Mouse (Mus musculus) naive thymus-derived CD4-positive, alpha-beta T cell, adult 2 months (primary cell): ENCODE data around the gene Atf7.
A peak's percentile ranks its signal among the peaks of the same experiment; 100 is the strongest.
"Not testable (repeated sequence)": the region's sequence is repeated elsewhere in the genome, so short reads cannot be mapped to it uniquely, and the experiment has no call there.

Experiments used
- DNase-seq: peaks from one replicate; pipeline ENCODE4 v3.0.0-alpha.2; 2011; ENCODE audit warnings: low read depth

The Atf7 gene

DNA sequence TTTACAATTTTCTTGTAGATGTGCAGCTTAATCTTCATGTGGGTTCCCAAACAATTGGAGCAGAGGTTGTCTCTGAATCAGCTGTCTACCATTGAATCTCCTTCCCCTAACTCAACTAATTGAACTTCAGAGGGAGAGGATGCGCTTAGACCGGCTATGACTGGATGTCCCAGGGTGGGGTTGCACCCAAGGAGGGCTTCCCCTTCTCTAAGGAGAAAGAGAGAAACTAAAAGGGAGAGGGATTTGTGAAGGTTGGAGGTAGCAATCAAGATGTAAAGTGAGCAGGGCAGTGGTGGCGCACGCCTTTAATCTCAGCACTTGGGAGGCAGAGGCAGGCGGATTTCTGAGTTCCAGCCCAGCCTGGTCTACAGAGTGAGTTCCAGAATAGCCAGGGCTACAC lies 5.8 kb downstream of the Atf7 start:
- DNase-seq = no peak

DNA sequence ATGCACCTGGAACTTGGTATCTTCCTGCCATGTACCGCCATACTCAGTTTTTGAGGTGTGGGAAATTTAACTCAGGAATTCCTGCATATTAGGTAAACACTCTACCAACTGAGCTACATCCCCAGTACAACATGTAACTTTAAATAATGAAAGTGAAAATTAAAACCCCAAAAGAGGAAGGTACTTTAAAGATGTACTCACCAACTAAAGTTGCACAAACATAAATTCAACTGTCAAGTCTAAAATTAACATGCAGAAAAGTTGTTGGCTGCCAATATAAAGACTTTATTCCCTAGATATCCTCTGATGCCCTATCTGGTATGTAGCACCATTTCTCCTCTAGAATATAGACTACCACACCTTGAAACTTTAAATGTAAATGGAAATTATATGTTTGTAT lies 7.6 kb downstream of the Atf7 start:
- no peak for DNase-seq

DNA sequence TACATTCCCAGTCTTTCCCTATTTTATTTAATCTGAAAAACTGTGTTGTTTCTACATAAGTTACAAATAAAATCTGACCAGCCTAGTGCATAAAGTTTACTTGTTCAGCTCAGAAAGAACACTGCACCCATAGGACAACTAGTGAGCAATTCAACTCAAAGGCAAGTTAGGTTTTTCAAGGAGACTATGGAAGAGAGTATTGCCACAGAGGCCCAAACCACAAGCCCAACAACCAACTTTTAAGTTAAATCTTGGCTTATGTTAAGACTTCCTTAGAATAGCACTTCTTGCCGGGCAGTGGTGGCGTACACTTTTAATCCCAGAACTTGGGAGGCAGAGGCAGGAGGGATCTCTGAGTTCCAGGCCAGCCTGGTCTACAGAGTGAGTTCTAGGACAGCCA lies 9.1 kb downstream of the Atf7 start:
- no peak for DNase-seq

DNA sequence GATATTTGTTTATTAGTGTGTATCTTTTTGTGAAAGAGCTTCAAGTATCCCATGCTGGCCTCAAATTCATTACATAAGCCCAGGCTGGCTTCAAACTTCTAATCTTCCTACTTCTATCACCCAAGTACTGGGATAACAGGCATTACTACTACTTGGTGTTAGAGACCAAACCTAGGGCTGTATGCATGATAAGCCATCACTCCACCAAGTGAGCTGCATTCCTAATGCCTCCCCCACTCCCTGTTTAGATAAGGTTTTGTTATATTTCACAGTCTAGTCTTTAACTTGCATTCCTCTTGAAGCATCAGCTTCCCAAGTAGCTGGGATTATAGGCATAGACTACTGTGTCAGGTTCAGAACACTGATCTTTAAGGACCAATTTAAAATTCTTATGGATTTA lies 11.0 kb downstream of the Atf7 start:
- DNase-seq = no peak

DNA sequence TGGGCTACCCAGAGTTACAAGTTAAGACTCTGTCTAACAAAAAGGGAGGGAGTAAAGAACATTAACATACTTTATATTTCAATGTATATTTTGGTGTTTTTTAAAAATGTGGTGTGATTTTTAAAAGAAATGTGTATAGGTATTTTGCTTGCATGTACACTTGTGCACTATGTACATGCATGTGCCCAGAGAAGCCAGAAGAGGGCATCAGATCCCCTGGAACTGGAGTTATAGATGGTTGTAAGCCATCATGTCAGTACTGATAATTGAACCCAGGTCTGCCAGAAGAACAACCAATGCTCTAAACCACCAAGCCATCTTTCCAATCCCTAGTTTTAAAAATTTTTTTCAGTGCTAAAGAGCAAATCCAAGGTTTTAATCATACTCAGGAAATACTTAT lies 12.3 kb downstream of the Atf7 start:
- DNase-seq = no peak

DNA sequence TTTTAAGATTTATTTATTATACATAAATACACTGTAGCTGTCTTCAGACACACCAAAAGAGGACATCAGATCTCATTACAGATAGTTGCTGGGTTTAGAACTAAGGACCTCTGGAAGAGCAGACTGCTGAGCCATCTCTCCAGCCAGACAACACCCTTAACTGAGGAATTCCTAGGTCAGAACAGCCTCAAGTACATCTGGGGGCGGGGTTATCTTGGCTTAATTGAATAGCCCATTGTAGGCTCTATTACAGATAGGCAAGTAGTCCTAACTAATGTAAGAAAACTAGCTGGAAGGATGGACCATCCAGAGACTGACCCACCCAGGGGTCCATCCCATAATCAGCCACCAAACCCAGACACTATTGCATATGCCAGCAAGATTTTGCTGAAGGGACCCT lies 16.7 kb downstream of the Atf7 start:
- not testable (repeated sequence) for DNase-seq

DNA sequence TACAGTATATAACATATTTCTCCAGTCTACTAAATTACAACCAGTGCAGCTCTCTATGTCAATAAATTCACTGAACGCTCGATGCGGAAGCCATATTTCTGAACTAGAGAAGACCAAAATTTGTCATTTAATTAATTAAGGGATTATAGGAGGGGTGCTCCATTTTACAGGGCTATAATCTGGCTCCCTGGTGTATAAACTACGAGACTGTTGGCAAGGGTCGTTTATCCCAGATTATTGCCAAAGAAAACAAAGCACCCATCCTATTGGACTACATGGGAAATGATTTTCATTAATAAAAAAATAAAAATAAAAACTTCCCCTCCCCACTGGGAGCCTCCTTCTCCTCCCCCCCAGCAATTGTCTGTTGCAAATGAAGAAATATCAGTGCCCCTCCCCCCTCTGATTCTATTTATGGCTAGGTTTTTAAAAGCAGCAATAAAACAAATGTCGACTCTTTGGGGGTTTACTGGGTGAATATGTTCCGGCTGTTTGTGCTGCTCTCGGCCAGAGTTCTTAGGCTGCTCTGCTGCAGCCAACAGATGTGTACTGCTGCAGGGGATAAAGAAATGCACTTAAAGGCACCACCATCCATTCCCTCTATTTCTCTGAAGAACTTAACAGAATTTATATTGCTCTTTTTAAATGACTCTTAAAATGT lies 31.1 kb downstream of the Atf7 start:
- no peak for DNase-seq

DNA sequence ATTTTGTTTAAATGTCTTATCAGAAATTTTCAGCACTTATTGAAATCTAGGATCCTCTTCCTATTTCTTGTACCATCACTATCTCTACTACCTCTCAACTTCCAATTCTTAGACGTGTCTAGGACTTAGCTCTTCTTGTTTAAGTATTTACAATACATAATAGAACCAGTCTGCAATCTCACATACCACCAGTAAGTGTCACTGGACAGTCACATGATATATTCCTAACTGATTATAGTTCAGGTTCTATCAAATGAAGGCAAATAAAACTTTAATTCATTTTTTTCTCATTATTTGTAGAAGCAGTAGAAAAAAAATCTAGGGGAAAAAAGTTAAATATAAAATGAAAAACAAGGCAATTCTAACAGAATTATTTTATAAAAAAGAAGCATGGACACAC lies 32.6 kb downstream of the Atf7 start:
- DNase-seq = no peak

DNA sequence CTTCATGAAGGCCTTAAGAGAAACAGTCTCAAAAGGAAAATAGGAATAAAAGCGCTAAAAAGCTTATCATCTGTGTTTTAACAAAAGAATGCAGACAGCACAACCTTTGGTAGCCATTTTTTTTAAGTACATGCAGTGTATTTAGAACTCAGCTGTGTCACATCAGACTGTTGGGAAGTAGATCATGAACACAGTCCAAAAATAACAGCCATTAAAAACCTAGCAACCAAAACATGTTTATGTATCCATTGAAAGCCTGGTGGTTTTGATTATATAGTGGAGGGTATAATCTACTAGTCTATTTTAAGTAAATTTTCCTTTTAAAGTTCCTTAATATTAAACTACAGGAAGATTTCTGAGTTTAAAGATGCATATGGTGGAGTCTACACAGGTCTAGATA lies 34.7 kb downstream of the Atf7 start:
- DNase-seq = no peak

DNA sequence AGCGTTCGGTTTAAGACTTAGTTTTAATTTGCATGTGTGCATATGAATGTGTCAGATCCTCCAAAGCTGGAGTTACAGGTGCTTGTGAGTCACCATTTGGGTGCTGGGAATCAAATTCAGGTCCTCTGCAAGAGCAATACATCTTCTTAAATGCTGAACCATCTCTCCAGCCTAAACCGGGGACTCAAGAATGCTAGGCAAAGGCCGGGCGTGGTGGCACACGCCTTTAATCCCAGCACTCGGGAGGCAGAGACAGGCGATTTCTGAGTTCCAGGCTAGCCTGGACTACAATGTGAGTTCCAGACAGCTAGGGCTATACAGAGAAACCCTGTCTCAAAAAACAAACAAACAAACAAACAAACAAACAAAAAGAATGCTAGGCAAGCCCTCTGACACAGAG lies 35.4 kb downstream of the Atf7 start:
- DNase-seq = no peak

DNA sequence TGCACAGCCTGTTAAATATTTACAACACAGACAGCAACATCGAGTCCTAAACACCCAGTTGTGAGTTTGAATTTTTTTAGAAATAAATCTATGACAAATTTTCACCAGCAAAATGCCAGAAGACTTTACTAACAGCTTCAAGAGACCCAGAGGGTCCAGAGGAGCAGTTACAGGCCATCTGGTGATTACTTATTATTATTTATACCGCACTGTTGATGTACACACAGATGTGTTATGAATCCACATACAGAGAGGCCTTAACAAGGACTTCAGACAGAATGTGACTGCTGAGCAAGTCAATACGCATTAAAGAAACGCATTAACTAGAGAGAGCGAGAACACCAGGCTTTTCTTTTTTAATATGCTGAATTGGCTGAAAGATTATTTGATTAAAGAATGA lies 39.8 kb downstream of the Atf7 start:
- DNase-seq = no peak

DNA sequence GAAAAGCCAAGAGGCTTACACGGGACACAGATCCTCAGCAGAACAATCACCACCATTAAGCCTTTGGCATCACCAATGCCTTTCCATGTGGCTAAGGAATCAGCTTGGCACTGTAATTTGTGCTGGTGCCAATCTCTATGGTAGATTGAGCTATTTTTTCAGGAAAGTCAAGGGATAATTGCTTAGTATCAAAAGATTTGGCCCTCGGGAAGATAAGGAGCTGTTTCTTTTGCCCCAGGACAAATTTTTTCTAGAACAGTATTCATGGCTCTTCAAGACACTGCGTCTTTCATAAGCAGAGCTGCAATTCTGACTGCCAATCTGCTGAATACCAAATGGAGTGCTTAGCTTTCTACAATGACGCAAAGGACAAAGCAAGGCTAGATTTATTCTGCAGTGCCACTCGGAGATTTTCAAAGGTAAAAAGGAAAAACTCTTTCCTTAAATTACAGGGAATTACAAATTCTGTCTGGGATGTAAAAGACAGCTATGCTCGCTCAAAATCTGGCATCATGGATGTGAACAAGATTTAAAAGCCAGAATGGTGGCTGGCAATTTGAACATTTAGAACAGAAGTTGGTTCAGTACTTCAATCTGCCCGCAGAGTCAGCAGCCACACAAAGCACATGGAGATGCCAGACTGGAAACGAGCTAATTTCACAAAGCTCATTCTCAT lies 41.4 kb downstream of the Atf7 start:
- peak; percentile 20 for DNase-seq

DNA sequence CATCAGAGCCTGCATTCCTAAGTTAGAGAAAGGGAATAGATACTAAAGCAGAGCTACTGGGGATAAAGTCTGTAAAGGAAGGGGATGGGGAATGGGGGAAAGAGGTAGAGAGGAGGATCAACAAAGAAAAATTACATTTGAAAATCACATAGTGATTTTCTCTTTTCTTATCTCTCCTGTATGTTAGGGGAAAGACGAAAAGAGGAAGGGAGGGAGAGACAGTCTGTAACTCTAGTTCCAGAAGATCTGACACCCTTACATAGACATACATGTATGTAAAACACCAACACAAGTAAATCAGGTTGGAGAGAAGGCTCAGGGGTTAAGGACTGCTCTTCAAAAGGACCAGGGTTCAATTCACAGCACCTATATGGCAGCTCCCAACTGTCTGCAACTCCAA lies 44.1 kb downstream of the Atf7 start:
- DNase-seq = no peak

DNA sequence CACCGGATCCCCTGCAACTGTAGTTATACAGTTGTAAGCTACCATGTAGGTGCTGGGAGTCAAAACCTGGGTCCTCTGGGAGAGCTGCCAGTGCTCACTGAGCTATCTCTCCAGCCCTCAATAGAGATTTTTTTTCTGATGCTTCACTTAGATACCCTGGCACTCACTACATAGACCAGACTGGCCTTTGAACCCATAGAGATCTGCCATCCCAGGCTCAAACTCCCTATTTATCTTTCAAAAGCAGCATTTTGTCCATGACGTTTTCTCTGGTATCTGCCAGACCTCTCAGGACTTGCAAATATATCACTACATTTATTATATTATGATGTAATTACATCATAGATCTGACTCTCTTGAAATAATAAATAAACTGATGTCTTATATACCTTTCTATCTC lies 46.9 kb downstream of the Atf7 start:
- DNase-seq = no peak

DNA sequence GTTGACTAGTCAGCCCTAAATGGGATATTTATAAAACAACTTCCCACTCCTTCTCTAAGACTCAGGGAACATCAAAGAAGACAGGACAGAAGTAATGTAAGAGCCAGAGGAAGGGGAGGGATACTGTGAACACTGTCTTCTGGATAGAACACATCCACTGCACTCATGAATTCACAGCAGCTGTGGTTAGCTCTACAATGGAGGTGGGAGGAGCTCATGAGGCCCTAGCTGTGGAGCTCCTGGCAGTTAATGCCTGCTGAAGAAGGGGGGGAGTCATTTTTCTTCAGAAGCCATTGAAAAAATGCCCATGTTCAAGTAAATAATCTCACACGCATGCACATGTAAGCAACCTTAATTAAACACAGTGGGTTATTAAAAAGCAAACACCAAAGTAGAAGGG lies 48.3 kb downstream of the Atf7 start:
- DNase-seq = no peak

DNA sequence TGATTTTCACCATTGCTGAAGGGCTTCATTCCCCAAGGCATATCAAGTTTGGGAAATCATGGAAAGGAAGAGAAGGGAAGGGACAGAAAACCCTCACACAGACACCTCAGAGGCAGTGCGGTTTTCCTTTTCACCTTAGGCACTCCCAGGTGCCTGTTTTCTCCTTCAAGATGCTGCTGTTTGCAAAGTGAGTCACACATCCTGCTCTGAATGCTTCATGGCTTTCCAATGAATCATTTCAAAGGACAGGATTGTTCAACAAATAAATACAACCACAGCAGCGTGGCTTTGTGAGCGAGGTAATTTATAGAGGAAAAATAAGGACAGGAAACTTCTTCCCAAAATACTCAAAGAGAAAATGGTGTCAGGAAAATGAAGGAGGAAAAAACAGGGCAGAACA lies 53.2 kb downstream of the Atf7 start:
- no peak for DNase-seq

DNA sequence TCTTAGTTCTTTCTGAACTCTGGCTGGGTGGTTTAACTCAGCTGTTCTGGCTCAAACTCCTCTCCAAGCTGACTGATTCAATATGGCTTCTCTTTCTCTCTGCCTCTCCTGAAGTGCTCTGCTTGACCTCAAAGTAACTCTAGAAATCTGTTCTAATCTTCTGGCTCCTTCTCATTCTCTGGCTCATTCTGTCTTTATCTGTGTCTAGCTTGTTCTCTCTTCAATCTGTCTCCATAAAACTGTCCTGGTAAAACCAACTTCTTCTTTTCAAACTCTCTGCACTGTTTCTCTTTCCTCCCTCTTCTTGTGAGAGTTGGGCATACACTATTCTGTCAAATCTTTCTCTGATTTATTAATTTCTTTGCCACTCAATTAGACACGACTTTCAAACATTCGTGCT lies 57.4 kb downstream of the Atf7 start:
- no peak for DNase-seq

DNA sequence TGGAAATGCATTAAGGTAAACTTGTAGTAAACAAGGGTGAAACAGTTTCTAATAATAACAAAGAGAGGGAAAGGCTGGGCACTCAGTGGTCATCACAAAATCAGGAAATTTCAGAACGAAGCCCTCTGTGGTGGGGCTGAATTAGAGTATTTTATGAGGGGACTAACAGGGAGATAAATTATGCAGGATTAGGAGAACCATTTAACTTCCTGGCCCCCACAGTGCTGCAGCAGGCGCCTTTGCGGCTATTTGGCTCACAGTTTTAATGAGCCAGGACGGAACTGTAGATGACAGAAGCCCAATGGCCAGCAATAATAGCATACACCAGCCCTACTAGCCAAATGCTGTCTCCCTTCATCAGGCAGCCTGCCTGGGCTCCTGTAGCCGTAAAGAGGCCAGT lies 61.6 kb downstream of the Atf7 start:
- DNase-seq = no peak

DNA sequence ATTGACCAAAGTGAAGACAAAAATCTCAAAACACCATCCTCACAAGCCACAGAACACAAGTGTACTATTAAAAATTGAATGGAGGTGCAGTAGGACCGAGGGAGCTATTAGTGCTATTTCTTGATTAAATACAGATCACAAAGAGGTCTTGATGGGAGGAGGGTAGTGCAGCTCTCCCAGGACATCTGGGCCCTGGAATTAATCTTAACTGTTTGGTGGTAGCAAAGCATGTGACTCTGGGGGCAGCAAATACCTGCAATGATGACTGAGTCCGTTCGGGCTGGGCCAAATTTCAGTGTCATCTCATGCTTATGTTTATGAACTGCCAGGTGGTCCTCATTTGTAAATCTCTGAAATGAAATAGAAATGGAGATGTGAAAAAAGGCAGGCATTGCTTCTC lies 62.2 kb downstream of the Atf7 start:
- no peak for DNase-seq

DNA sequence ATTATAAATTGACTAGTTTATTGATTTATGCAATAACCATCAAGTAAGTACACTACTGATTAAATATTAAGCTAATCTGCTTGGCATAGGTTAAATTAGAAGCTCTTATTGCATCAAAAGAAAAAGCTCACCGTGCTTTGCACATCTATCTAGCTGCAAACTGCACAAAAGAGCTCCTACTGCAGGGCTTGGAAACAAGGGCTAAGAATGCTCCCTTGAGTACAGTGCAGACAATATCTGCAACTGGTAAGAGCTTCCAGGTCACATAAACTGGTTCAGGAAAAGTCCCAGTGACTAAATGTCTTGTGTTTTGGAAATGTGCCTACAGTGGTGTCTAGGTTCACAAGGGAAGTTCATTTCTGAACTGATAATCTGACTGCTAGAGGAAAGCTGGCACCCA lies 62.8 kb downstream of the Atf7 start:
- DNase-seq = no peak

DNA sequence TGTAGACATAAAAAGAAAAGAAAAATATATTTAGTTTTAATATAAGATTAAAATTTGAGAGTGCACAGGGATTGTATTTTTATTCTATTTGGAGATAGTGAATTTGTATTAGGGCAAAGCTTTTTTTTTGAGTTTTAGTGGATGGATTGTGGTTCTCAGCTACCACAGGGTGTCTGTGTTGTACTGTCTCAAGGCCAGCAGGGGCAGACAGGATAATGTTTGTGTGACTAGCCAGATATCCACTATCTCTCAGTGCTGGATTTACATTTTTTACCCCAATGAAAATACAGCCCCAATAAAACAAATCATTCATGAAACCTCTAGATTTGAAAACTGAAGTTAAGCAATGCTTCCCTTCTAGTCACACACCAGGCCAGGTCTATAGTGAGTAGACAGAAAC lies 67.7 kb downstream of the Atf7 start:
- DNase-seq = no peak

DNA sequence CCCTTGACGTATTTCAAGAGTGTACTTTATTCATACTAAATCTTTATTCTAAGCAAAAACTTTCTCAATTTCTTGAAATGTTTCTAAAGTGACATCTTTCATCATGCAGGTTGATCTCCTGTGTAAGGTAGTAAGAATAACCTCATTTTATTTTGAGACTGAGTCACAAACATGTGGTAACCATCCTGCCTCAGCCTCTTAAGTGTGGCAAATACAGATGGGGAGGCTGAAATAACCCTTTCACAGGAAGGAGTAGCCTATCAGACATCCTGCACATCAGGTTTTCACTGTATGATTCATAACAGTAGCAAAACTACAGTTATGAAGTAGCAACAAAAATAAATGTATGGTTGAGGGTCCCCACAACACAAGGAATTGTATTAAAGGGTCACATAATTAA lies 69.7 kb downstream of the Atf7 start:
- DNase-seq = no peak

DNA sequence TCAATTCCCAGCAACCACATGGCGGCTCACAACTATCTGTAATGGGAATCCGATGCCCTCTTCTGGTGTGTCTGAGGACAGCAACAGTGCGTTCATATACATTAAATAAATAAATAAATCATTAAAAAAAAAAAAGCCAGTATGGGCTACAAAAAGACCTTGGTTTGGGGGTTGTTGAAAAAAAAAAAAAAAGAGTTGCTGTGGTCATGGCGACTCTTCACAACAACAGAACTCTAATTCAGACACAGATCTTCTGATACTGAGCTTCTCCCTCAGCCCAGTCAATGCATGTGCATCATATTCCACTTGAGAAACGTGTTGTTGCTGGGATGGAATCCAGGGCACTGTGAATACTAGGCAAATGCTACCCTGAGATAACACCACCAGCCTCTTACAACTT lies 72.7 kb downstream of the Atf7 start:
- no peak for DNase-seq

DNA sequence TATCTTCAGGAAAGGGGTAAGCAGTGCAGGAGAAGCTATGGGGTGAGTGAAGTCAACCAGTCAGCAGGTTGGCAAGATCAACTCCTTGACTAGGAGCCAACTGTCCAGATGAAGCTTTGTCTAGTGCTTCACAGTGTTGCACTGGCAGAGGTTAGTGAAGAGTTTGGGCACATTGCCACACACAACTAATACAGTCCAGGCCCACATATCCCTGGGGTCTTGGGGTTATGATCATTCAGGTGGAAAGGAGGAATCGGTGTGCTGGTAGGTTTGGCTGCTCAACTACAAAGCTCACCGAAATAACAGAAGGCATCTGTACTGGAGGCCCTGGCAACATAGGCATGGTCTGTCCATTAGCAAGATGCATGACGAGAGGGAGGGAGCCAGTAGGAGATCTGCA lies 77.8 kb downstream of the Atf7 start:
- DNase-seq = no peak
